Mouse (Mus musculus) E14TG2a.4 (cell line): ENCODE data around the gene Pik3r2.

Experiments used
- CTCF ChIP-seq: conservative IDR thresholded peaks from 2 replicates; pipeline ENCODE4 v1.5.1; 2014; ENCODE audit warnings: low read length
- POU5F1 ChIP-seq: IDR thresholded peaks from 2 replicates; pipeline ENCODE4 v1.6.1; 2014; ENCODE audit warnings: low read length, borderline replicate concordance

DNA sequence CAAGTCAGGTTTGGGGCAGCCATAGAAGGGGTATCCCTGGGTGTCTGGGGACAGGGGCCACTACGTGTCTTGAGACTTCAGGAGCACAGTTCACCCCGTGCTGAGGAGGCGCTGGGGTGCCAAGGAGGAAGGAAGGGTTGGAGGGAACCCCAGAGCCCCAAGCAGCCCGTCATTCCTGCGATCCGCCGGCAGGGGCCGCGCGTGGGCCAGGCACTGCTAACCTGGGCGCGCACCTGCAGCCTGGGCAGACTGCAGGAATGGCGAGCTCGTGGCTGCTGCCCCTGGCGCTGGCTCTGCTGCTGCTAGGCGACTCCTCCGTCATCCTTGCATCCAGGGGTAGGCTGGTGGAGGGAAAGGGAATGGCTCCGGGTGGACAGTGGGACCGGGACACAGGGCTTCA, 58.2 kb downstream of the Pik3r2 start, which contains the start of gene Gm3336:
- peak; percentile 43 for TF ChIP-seq CTCF
- no peak for TF ChIP-seq POU5F1
